Mouse (Mus musculus) fibroblast of lung, adult 2 months (primary cell): ENCODE measurements at regions not wholly inside any gene's neighbourhood (a gene's known extent, or its start where the extent isn't known, plus 50 kb on each side); places are given as distances from the start of the nearest gene placed in this dataset.

Source experiments
- DNase-seq: peaks from one replicate; pipeline ENCODE4 v3.0.0-alpha.2; 2011; ENCODE audit warnings: low read depth

DNA sequence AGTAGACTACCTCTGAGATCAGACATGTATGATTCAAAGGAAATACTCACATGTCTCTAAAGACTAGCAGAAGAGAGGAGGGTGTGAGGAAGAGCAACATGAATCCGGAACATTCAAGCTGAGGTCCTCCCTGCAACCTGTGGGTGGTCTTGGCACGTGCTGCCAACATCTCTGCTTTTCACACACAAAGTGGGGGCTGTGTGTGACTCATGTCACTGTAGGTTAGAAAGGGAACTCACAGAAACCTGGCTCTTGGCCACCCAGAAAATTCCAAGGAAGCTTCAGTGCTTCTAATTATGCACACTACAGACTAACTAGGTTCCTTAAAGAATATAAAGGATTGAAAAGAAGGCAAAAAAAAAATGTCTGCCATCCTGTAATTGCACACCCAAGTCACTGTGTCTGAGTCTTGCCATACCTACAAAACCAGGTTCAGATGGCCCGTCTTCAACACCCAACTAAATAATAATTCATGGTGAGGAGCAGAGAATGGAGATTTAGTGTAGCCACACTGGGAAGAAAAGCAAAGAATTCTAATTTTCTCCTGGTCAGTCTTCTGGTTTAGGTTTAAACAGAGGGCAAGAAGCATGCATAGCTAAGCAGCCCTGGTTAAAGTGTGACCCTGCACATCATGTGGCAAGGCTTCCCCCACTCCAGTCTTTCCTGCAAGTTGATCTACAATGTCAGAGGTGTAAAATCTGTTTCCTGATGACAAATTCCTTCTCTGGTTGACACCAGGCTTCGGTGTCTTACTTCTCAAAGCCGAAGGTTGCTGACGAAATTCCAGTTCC is 673.8 kb upstream of the Arpp21 start:
- DNase-seq, result no peak

DNA sequence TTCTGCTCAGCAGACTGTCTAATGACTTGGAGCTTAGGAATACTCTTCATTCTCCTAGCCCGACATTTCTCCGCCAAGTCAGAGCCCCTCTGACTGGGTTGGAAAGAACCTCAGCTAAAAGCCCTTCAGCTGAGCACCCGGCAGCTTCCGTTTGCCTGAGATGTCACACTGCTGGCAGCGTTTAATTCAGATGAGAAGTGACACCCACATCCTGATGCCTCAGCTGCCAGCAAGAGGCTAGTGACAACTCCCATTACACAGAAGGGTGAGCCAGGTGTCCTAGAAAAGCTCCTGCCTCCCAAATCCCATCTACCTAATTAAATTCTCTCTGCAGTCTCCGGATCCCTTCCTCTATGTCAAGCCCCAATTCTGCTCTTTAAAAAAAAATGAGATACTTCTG is 670.2 kb upstream of the Arpp21 start:
- DNase-seq, result no peak

DNA sequence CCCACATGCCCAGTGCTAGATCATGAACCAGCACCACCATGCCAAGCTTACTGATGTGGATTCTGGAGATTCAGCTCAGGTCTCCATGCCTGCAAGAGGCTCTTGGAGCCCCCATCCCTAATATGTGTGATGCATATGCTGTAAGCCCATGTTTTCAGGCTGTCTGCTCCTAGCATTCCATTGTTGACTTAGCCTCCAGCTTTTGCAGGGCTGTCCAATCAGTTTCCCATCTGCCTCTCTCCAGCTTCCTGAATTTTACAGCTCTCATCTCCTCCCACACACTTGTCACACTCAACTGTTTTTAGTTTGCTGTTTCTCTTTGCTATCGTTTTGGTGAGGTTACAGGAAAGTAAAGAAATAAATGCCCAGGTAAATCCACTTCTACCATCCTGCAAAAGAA is 629.2 kb upstream of the Arpp21 start:
- DNase-seq, result no peak

DNA sequence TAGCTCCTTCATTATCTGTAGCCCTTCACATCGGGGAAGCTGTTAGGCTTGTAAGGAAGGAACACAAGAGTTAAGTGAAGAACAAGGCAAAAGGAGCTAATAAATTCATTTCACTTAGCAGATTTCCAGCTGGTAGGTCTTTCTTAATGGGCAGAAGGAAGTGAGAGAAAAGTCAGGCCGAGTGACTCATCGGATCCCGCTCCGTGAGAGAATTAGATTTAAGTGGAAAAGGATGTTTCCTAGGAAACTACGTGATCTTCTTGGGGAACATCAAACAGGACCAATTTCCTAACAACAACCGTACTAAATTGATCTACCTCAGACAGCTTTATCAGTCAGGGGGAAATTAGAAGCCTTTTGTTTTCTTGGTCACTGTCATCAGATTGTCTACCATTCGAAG is 625.4 kb upstream of the Arpp21 start:
- DNase-seq, result no peak

DNA sequence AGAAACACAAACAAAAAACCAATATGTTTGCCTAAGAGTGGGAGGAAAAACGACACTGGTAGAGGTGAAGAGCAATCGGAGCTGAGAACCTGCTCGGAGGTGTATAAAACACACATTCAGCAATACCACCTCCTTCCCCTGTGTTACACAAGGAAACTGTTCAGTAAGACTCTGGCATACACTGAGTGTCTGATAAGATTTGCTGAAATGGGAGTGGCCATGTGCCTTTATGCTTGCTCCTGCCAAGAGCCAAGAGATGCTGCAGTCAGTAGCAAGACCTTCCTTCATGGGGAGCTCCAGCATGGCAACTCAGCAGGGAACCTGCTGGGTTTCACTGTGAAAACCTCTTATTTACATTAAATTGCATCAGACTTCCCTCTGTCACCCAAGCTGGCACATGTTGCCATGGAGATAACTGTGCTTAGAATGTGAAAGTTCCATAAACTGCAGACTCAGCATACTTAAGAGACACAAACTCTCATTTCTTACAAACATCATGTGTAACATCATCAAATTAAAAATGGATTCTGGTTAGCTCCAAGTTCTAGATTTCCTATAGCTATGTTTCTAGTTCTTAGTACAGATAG is 624.7 kb upstream of the Arpp21 start:
- DNase-seq, result no peak

DNA sequence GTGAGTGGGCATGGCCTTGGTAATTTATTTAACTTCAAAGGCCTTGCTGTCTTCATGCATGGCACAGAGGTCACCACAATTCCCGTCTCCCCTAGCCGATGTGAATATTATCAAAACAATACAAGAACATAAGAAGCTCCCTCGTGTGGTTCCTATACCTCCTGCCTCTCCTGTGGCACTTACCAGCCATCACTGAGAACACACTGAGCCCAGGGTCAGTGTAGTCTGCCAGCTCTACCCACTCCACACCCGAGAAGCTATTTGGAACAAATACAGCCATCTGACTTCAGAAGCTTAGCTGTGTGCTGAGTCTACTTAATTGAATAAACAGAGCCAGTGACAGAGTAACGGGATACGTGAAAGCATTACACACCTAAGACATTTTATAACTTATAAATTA is 605.7 kb upstream of the Arpp21 start:
- no peak for DNase-seq

DNA sequence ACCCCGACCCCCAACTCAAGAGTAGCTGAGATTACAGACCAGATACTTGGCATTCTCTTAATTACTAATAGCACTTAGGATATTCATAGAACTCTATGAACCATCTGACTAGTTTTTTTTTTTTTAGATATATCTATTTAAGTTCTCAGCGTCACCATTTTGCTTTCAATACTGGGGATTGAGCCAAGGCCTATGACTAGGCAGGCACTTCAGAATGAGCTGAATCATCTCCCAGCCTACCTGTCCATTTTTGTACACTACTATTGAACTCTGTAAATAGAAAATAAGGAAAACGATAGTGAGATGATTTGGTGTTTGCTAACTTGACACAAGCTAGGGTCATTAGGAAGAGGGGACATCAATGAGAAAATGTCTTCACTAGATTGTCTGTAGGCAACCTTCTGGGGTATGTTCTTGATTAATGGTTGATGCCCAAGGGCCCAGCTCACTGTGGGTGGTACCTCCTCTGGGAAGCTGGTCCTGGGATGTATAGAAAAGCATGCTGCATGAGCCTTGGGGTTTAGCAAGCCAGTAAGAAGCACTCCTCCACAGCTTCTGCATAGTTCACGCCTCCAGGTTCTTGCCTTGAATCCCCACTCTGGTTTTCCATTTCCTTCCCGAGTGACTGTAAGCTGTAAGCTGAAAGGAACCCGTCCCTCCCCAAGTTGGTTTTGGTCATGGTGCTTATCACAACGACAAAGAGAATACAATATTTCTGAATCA is 603.5 kb upstream of the Arpp21 start:
- DNase-seq, result no peak

DNA sequence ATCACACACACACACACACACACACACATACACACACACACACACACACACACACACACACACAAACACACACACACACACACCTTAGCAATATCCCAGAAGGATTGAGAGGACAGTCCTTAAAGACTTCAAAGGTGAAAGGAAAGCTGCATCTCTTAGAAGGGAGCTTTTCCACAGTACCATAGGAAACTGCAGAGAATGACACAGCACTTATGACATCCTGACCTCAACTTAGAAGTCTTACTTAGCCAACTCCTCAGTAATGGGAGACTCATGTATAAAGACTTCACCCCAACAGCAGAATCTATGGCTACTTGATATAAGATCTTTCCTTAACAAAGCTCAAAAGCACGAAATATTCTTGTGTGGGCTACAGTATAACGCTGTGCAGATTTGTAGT is 601.8 kb upstream of the Arpp21 start:
- no peak for DNase-seq

DNA sequence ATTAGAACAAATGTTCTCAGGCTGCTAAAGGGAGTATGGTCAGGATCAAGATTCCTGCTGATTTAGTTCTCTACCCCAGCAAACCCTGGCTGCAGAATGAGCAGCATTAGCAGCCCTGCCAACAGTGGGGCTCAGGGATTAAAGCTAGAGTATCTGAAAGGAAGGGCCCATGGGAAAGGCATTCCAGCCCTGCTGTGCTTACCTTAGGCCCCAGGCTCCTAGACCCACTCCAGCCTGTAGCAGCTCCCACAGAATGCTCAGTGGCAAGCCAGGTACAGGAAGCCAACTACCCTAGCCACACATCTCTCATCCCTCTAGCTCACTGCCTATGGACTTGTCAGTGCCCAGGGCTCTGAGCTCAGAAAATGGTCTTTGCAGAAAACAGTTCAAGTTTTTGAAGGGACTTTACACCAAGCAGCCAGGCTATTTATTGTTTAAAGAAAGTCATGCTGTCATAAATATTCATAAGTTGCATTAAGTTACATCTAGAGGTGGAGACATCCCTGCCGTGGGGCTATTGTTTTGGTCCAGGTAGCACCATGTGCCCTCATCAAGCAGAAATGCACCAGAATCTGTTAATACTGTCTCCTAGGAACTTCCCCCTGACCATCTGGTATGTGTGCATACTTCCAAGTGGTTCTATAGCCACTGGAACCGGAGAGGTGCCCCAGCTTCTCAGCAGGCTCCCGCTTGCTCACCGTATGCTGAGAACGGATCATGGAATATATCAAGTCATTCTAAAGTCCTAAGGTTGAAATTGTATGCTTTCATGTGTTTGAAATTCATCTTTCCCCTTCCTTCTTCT is 598.9 kb upstream of the Arpp21 start:
- no peak for DNase-seq

DNA sequence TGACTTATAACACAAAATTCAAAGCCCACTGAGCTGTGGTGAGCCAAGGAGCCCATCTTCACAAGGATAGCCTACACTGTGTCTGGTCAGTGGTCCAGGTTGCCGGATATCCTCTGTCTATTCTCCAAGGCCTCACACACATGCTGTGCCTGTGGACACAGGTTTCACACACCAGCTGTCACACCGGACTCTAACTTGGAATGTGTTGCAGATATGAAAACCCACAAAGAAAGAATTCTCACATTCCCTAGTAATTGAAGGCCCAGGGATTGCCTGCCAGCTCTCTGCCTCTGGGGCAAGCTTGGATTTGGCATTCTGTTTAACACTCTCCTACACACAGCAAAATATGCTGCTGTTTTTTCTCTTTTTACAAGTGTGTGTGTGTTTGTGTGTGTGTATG is 595.4 kb upstream of the Arpp21 start:
- DNase-seq, result no peak

DNA sequence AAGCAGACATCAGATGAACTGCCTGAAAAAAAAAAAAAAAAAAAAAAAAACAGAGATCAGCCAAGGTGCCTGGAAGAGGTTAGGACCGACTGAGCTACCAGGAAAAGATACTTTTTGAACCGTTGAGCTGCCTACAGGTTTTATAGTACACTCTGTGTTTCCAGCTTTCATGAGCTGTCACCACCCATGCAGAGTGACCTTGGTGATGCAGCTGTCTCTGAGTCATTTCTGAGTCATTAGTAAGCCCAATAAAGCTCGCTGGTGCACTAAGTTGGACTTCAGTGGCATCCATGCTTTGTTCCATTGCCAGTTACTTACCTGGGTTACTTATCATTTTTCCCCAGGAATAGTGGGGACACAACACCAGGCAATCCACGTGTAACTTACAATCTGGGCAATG is 592.9 kb upstream of the Arpp21 start:
- no peak for DNase-seq

DNA sequence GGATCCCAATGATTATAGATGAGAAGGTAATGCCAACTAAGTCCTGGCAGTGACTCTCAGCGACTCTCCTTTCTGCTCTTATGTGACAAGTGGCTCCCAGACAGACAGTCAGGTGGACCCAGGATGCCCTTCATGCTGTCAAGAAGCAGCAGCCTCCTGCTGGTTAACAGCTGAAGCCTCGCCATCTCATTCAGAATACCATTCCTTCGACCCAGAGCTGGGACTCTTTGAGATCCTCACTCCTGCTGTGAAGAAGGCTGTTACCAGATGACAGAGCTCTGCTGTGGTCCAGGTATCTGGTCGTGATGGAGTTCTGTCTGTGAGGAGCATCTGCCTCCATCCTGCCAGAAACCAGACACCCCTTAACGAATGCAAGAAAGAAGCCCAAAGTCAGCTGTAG is 590.9 kb upstream of the Arpp21 start:
- DNase-seq, result no peak

DNA sequence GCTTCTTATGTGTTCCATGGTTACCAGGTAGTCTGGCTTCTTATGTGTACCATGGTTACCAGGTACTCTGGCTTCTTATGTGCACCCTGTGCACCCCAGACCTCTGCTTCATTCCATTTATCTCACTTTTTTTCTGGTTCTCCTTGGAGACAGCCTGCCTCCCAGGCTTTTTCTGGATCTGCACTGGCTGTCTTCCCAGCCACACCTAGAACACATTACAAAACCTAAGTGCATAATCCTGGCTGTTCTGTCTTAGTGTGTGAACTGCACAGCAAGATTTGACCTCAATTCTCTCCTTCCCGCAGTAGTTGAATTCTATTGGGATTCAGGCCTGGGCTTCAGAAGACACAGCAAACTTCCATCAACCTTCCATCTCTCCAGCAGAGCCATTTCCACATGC is 586.2 kb upstream of the Arpp21 start:
- DNase-seq, result no peak

DNA sequence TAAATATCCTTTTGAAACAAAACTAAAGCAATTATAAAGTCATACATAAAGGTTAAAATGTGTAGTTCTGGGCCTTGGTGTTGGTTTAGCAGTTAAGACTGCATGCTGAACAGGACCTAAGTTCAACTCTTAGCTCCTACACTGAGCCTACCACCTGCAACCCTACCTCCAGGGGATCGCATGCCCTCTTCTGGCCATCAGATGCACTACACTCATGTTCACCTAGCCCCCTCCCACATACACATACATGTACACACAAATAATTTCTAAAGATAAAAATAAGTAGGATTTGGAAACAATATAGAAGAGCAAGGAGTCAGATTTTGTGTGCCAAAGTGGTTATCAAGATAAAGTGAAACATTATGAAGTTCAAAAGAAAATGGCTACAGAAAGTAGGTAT is 576.2 kb upstream of the Arpp21 start:
- no peak for DNase-seq

DNA sequence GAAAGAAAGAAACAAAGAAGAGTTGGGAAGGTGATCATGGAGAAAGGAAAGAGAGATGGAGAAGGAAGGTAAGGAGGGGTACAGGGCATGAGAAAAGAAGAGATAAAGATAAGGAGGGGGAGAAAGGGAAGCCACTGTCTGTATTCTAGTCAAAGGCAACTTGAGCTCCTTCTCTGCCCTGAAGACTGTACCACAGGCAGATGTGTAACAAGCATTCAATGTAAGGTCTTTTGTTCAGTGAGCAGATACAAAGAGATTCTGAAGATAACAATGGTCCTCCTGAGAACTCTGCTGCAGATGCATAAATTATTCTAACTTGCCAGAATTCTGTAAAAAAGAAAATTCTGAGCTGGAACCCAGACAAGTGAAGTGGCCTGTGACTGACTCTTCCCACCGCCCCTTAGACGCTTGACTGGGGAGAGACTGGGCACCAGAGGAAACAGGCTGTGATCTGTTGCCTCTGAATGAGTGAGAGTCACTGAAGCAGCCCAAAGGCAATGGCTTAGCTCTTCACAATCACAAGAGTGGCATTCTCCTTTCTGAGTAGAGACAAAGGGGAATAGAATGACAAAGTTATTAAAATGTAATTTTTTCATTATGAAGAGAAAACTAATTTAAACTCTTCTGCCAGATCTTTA is 564.0 kb upstream of the Arpp21 start:
- no peak for DNase-seq

DNA sequence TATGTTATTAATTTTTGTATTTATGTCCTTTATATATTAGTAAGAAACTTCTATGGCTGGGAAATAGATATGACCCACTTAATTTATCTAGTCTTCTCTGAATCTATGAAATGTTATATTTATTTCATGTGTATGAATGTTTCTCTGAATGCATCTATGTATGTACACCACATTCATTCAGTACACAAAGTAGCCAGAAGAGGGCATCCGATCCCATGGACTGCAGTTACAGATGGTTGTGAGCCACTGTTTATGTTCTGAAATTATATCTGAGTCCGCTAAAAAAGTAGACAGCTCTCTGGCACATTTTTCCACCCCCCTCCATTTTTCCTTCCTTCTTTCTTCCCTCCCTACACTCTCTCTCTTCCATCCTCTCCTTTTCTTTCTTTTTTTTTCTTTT is 557.8 kb upstream of the Arpp21 start:
- DNase-seq, result no peak

DNA sequence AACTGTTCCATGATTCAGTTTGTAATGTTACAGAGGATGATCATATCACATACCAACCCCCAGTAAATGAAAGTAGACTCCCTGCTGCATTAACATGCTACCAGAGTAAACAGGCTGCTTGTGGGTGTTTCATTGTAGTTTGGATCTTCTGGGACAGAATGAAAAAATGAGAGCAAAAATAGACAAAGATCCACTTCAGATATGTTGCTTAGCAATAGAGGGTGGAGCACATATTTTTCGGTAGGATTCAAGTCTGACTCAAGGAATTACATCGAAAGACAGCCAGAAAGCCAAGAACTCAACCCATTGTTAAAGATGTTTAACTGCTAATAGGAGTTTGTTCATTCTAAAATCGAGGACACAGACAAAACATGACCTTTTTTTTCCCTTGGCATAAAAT is 536.2 kb upstream of the Arpp21 start:
- peak; percentile 4 for DNase-seq

DNA sequence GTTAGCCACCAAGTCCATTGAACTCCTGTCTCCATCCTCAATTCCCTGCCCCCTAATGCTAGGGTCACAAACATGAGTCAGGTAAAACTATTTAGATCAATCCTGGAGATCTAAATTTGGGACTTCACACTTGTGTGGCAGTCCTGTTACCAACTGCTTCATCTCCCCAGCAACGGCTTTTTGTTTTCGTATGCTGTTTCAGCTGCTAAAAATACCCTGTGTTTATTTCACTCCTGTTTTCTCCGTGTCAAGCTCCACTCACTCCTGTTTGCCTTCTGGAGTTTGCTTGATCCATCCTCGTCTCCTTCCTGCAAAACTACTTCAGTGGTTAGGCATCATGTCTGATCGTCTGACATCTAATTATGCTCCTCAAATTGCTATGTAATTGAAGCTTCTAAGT is 508.9 kb upstream of the Arpp21 start:
- no peak for DNase-seq

DNA sequence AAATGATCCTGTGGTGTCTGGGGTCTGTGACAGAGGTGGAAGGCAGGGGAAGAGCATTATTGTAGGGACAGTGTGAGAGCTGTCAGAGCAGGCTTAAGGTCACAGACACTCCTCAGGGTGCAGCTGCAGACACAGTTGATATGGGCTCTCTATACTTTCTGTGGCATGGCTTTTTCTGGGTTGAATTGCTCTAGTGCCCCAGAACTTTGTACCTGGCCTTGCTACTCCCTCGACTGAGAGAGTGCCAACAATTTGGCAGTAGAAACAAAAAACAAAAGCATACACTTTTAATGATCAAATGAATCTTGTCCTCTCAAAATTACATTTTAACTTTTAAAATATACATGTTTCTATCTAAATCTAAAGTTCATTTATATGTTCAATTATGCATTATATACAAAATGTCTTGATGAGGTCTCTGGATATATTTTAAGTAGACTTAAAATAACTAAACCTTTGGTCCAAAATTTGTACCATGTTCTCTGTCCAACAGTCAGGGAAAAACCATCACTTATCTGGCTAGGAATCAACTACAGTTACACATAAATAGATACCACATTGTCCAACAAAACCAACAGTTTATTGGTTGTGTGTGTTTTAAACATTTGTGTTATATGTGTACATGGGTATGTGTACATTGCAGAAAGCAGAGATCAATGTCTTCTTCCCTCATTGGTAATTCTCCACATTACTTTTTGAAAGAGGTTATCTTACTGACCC is 508.3 kb upstream of the Arpp21 start:
- no peak for DNase-seq

DNA sequence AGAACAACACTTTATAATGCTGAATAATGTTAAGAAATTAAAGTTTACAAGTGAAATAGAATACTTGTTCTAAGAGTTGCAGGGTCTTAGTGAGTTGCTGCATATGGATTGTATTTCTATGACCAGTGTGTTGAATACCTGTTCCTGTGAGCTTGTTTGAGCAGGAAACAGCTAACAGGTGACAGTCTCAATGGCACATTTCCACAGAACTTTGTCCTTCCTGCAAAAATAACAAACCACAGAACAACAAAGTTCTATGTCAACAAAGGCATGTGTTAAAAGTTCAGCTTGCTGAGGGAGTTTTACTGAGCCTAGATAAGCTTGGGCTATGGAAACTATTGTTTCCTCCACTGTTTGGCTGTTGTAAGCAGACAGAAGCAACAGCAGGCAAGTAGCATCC is 500.0 kb upstream of the Arpp21 start:
- DNase-seq, result no peak

DNA sequence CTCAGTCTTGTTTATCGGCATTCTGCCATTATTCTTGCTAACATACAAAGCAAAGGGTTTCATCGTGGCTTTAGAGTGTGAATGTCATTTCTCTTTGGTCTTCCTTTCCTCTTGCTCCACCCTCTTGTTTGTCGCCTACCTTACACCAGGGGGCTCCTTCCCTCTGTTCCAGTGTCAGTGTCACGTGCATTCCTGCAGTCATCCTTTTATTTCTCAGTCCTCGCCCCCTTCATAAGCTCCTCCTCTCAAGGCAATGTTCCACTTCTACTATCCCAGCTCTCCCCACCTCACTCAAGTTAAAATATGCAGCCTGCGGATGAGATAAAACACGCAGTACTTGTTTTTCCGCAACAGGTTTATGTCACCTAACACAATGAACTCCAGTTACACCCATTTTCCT is 489.8 kb upstream of the Arpp21 start:
- no peak for DNase-seq

DNA sequence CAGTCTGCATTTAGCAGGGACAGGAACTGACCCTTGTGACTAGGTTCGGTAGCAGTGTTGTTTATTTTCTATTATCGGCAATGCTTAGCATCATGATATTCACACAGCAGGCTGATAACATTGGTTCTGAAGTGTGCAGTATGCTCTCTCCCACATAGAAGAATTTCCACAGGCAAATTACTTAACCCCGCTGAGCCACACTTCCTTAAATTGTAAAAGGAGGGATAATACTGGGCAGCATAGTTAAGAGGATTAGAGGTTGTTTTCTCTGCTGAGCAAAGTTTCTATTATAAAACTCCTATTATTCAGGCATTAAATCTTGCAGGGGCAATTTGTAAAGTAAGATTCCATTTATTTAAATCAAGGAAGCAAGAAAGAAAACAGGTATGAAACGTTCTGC is 489.4 kb upstream of the Arpp21 start:
- no peak for DNase-seq
